Mouse (Mus musculus) spleen, adult 2 months (tissue): ENCODE results near the gene Rptor.

ENCODE experiments used
- CTCF ChIP-seq: fragments of 200-500 bp; IDR thresholded peaks from 2 replicates; pipeline ENCODE4 v1.5.1; 2011; ENCODE audit warnings: mild to moderate bottlenecking, inconsistent platforms; ENCODE audit not compliant: insufficient read depth, insufficient read length, insufficient replicate concordance; ENCODE audit errors: extremely low read depth
- POLR2A ChIP-seq: fragments of 200-500 bp; IDR thresholded peaks from 2 replicates; pipeline ENCODE4 v1.6.1; 2011; ENCODE audit warnings: low read depth, low read length, inconsistent platforms

DNA sequence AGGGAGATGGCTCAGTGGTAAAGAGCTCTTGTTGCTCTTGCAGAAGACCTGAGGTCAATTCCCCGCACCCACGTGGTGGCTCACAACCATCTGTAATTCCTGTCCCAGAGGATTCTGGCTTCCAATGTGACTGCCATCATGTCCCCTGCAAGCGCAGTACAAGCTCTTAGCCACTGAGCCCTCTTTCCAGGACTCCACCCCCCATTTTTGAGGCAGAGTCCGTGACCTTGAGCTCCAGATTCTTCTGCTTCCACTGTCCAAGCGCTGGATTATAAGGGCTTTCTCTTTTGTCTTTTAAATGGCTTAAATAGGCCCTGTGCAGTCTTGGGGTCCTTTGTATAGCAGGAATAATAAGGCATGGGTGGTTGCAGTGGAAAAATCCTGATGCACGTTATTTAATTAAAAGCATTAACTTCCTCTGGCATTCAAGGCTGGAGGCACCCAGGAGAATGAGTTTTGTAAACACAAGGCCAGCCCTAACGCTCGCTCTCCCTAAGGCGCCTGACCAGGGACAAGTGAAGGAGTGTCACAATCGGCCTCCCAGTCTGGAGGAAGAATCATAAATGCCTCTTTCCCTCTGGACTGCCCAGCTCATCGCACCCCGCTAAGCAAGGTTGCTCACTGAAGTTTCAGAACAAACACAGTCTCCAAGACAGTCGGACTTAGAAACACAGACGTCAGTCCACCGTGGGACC, 30.2 kb upstream of the Rptor start:
- TF ChIP-seq POLR2A (no peak), CTCF (no peak)
